Mouse (Mus musculus): ENCODE data around the gene Hacl1.

GRCm38 (mm10) chr14:31681291-31681690 lies 40.2 kb upstream of the Hacl1 start:
- no peak for TF ChIP-seq CTCF (IDR thresholded peaks at IDR 0.05; ENCODE audit: extremely low read depth, insufficient read length, insufficient replicate concordance, low read depth, low read length)
- no peak for TF ChIP-seq POLR2A (IDR thresholded peaks at IDR 0.05; ENCODE audit: low read depth, low read length)

Data from small intestine, adult 2 months (tissue).